Mouse (Mus musculus): ENCODE results near the gene Gosr2.

Gene Gosr2

GRCm38 (mm10) chr11:103707005-103707404, 9.3 kb upstream of the Gosr2 start:
- CTCF ChIA-PET, result interaction anchor here in 2 of 4 experiments (0.6 to 0.7 kb wide), 2 partner anchors 67 to 205 kb away, joined by 4 read pairs; no protein-coding TSS in a partner anchor
- POLR2A ChIA-PET, result interaction anchor here in 1 of 4 experiments (0.6 to 1.1 kb wide), 2 partner anchors 25 to 756 kb away, joined by 3 read pairs; no protein-coding TSS in a partner anchor

GRCm38 (mm10) chr11:103698226-103698625, 528 bp upstream of the Gosr2 start:
- CTCF ChIA-PET, result interaction anchor here in 3 of 4 experiments (0.6 to 1.3 kb wide), 3 partner anchors 58 to 465 kb away, joined by 4 to 20 read pairs (median 4); no protein-coding TSS in a partner anchor

GRCm38 (mm10) chr11:103696851-103697564, 690 bp downstream of the Gosr2 start:
- ChIA-PET CTCF (interaction anchor here in 3 of 4 experiments (0.6 to 1.3 kb wide), 5 partner anchors 58 to 1093 kb away, joined by 3 to 20 read pairs (median 3); partner anchors contain the start of gene Fzd2 (in 1 of the 3)), POLR2A (interaction anchor here in 3 of 4 experiments (0.5 to 1.7 kb wide), 27 partner anchors 8 to 752 kb away, joined by 3 to 7 read pairs (median 4); partner anchors contain the start of genes Nsf (in 2 of the 3), Arhgap27 (in 1 of the 3) and Hexim1 (in 1 of the 3))

More at GRCm38 (mm10) chr11:103698226-103698625, 528 bp upstream of the Gosr2 start:
- POLR2A ChIA-PET, result interaction anchor here in 3 of 4 experiments (0.8 to 1.7 kb wide), 17 partner anchors 10 to 582 kb away, joined by 3 to 7 read pairs (median 4); partner anchors contain the start of gene Hexim1 (in 1 of the 3)

- ChIA-PET POLR2A (no interaction called here), CTCF (interaction anchor here in 2 of 4 experiments (0.6 to 1.1 kb wide), 2 partner anchors 18 to 362 kb away, joined by 3 read pairs; no protein-coding TSS in a partner anchor)
Observed at GRCm38 (mm10) chr11:103693241-103693640, 4.5 kb downstream of the Gosr2 start.

GRCm38 (mm10) chr11:103691036-103691435, 6.7 kb downstream of the Gosr2 start:
- CTCF ChIA-PET, result interaction anchor here in 3 of 4 experiments (0.9 to 1.4 kb wide), 3 partner anchors 14 to 68 kb away, joined by 3 to 4 read pairs (median 3); no protein-coding TSS in a partner anchor
- POLR2A ChIA-PET, result no interaction called here

- POLR2A ChIA-PET, result interaction anchor here in 2 of 4 experiments (1.0 kb wide), 2 partner anchors 8 to 9 kb away, joined by 4 read pairs; partner anchors contain the start of gene Gosr2 (in 2 of the 2)
- CTCF ChIA-PET, result no interaction called here
Observed at GRCm38 (mm10) chr11:103688980-103689378, 8.7 kb downstream of the Gosr2 start.

- CTCF ChIA-PET, result no interaction called here
- POLR2A ChIA-PET, result interaction anchor here in 2 of 4 experiments (1.0 kb wide), 2 partner anchors 9 kb away, joined by 4 read pairs; partner anchors contain the start of gene Gosr2 (in 2 of the 2)
Observed at GRCm38 (mm10) chr11:103688271-103688979, 9.3 kb downstream of the Gosr2 start.

GRCm38 (mm10) chr11:103686706-103687105, 11.0 kb downstream of the Gosr2 start:
- POLR2A ChIA-PET, result interaction anchor here in 2 of 4 experiments (1.2 to 1.3 kb wide), 3 partner anchors 11 to 29 kb away, joined by 3 to 7 read pairs (median 4); partner anchors contain the start of gene Gosr2 (in 2 of the 2)
- CTCF ChIA-PET, result interaction anchor here in 3 of 4 experiments (0.8 to 1.8 kb wide), 3 partner anchors 10 kb away, joined by 3 to 4 read pairs (median 4); no protein-coding TSS in a partner anchor

- POLR2A ChIA-PET, result no interaction called here
- CTCF ChIA-PET, result interaction anchor here in 1 of 4 experiments (0.6 kb wide), 1 partner anchor 45 kb away, joined by 9 read pairs; no protein-coding TSS in a partner anchor
Observed at GRCm38 (mm10) chr11:103685261-103685736, 12.4 kb downstream of the Gosr2 start.

- ChIA-PET POLR2A (interaction anchor here in 1 of 4 experiments (1.1 kb wide), 1 partner anchor 15 kb away, joined by 3 read pairs; no protein-coding TSS in a partner anchor), CTCF (no interaction called here)
Observed at GRCm38 (mm10) chr11:103683667-103684334, 13.9 kb downstream of the Gosr2 start.

GRCm38 (mm10) chr11:103677042-103677441, 20.7 kb downstream of the Gosr2 start:
- ChIA-PET POLR2A (interaction anchor here in 1 of 4 experiments (0.9 kb wide), 1 partner anchor 20 kb away, joined by 3 read pairs; no protein-coding TSS in a partner anchor), CTCF (interaction anchor here (0.5 to 3.8 kb wide), 30 partner anchors 9 to 481 kb away, joined by 3 to 32 read pairs (median 4); partner anchors contain the start of gene Lyzl6 (in 1 of the 4))

- CTCF ChIA-PET, result interaction anchor here (0.5 to 3.8 kb wide), 28 partner anchors 9 to 1045 kb away, joined by 3 to 32 read pairs (median 4); partner anchors contain the start of genes Lyzl6 (in 1 of the 4) and Rprml (in 1 of the 4)
Observed at GRCm38 (mm10) chr11:103675556-103675955, 22.1 kb downstream of the Gosr2 start.

GRCm38 (mm10) chr11:103666907-103667426, 30.7 kb downstream of the Gosr2 start:
- ChIA-PET POLR2A (interaction anchor here in 1 of 4 experiments (0.9 kb wide), 1 partner anchor 64 kb away, joined by 3 read pairs; no protein-coding TSS in a partner anchor), CTCF (interaction anchor here in 2 of 4 experiments (2.2 to 2.3 kb wide), 2 partner anchors 10 to 27 kb away, joined by 7 to 12 read pairs; no protein-coding TSS in a partner anchor)

More at GRCm38 (mm10) chr11:103675556-103675955, 22.1 kb downstream of the Gosr2 start:
- POLR2A ChIA-PET, result no interaction called here

GRCm38 (mm10) chr11:103666181-103666906, 31.4 kb downstream of the Gosr2 start:
- ChIA-PET CTCF (interaction anchor here in 3 of 4 experiments (0.6 to 2.3 kb wide), 8 partner anchors 10 to 456 kb away, joined by 3 to 12 read pairs (median 4); no protein-coding TSS in a partner anchor), POLR2A (interaction anchor here in 1 of 4 experiments (0.8 to 0.9 kb wide), 2 partner anchors 57 to 65 kb away, joined by 3 read pairs; no protein-coding TSS in a partner anchor)

- ChIA-PET POLR2A (interaction anchor here in 1 of 4 experiments (0.8 to 0.9 kb wide), 2 partner anchors 57 to 65 kb away, joined by 3 read pairs; no protein-coding TSS in a partner anchor), CTCF (interaction anchor here in 3 of 4 experiments (0.6 to 2.3 kb wide), 7 partner anchors 11 to 455 kb away, joined by 3 to 12 read pairs (median 4); no protein-coding TSS in a partner anchor)
Observed at GRCm38 (mm10) chr11:103665695-103666094, 32.0 kb downstream of the Gosr2 start.

GRCm38 (mm10) chr11:103663119-103663518, 34.6 kb downstream of the Gosr2 start:
- ChIA-PET CTCF (interaction anchor here in 2 of 4 experiments (0.6 to 1.5 kb wide), 2 partner anchors 23 to 101 kb away, joined by 3 read pairs; no protein-coding TSS in a partner anchor), POLR2A (no interaction called here)
